Mouse (Mus musculus) erythroblast, embryonic 14.5 days (primary cell): ENCODE measurements around the gene Casq1.

ENCODE experiments used
- GATA1 ChIP-seq: IDR thresholded peaks from 2 replicates; pipeline ENCODE4 v1.6.1; 2012; ENCODE audit warnings: low read length, inconsistent platforms, mixed read lengths
- TAL1 ChIP-seq: IDR thresholded peaks from 3 replicates; pipeline ENCODE4 v1.6.1; 2012; ENCODE audit warnings: low read length, inconsistent platforms, mixed read lengths

GRCm38 (mm10) chr1:172183056-172183455 lies 36.6 kb downstream of the Casq1 start:
- TF ChIP-seq TAL1 = no peak
- no peak for TF ChIP-seq GATA1
